Mouse (Mus musculus): ENCODE measurements around the gene Nup43. TPM values are rescaled to one million over a fixed set of nuclear protein-coding genes. Genes with fewer than 3 reads are reported as not detected.

Gene Nup43
- polyA plus RNA-seq, 1 experiment from 2014 or later, result 21.9 TPM

- no peaks in the 10 kb centered on the region for H3K27me3 ChIP-seq
- DNase-seq (ENCODE audit: low read depth, low spot score) (no peak), ATAC-seq (no peak)
- in situ Hi-C loops (cut with MboI; ENCODE audit: low pct_unique_long_range_greater_than_20kb), result no loop called here
- CTCF ChIA-PET, result interaction anchor here (0.9 kb wide), 1 partner anchor 8 kb away, joined by 4 read pairs; no protein-coding TSS in a partner anchor
- TF ChIP-seq CTCF (IDR thresholded peaks at IDR 0.05), result no peak
- POLR2A ChIA-PET, result no interaction called here
Measured at GRCm38 (mm10) chr10:7649059-7649458, 18.2 kb upstream of the Nup43 start.

- ChIA-PET POLR2A (no interaction called here), CTCF (interaction anchor here (1.4 to 1.5 kb wide), 2 partner anchors 10 to 22 kb away, joined by 4 read pairs; no protein-coding TSS in a partner anchor)
- TF ChIP-seq CTCF (IDR thresholded peaks at IDR 0.05), result no peak
- ATAC-seq, result no peak
- in situ Hi-C loops (cut with MboI; ENCODE audit: low pct_unique_long_range_greater_than_20kb), result no loop called here
- no peak for DNase-seq (ENCODE audit: low read depth, low spot score)
- H3K27me3 ChIP-seq, result no peaks in the 10 kb centered on the region
Measured at GRCm38 (mm10) chr10:7651057-7651456, 16.2 kb upstream of the Nup43 start.

GRCm38 (mm10) chr10:7662471-7663141, 4.7 kb upstream of the Nup43 start:
- ChIA-PET POLR2A (interaction anchor here (0.5 to 1.5 kb wide), 3 partner anchors 17 to 747 kb away, joined by 3 to 6 read pairs (median 6); partner anchors contain the start of gene Katna1), CTCF (interaction anchor here (0.6 kb wide), 1 partner anchor 550 kb away, joined by 3 read pairs; no protein-coding TSS in a partner anchor)
- DNase-seq (ENCODE audit: low read depth, low spot score) (no peak), ATAC-seq (peak; percentile 74)
- TF ChIP-seq CTCF (IDR thresholded peaks at IDR 0.05), result no peak
- H3K27me3 ChIP-seq, result no peaks in the 10 kb centered on the region
- in situ Hi-C loops (cut with MboI; ENCODE audit: low pct_unique_long_range_greater_than_20kb), result no loop called here

GRCm38 (mm10) chr10:7663159-7664026, 3.9 kb upstream of the Nup43 start:
- no peak for DNase-seq (ENCODE audit: low read depth, low spot score)
- TF ChIP-seq CTCF (IDR thresholded peaks at IDR 0.05), result no peak
- H3K27me3 ChIP-seq, result no peaks in the 10 kb centered on the region
- in situ Hi-C loops (cut with MboI; ENCODE audit: low pct_unique_long_range_greater_than_20kb), result no loop called here
- POLR2A ChIA-PET, result interaction anchor here (0.5 to 1.5 kb wide), 7 partner anchors 9 to 1123 kb away, joined by 3 to 6 read pairs (median 3); partner anchors contain the start of gene Katna1
- CTCF ChIA-PET, result no interaction called here
- ATAC-seq, result peak; percentile 87

GRCm38 (mm10) chr10:7664027-7664526, 3.2 kb upstream of the Nup43 start:
- no peak for ATAC-seq
- CTCF ChIA-PET, result no interaction called here
- in situ Hi-C loops (cut with MboI; ENCODE audit: low pct_unique_long_range_greater_than_20kb), result no loop called here
- TF ChIP-seq CTCF (IDR thresholded peaks at IDR 0.05), result no peak
- no peak for DNase-seq (ENCODE audit: low read depth, low spot score)
- POLR2A ChIA-PET, result interaction anchor here (0.6 to 0.8 kb wide), 4 partner anchors 8 to 1122 kb away, joined by 3 to 4 read pairs (median 3); no protein-coding TSS in a partner anchor
- no peaks in the 10 kb centered on the region for H3K27me3 ChIP-seq

- no peak for TF ChIP-seq CTCF (IDR thresholded peaks at IDR 0.05)
- ATAC-seq (no peak), DNase-seq (ENCODE audit: low read depth, low spot score) (no peak)
- POLR2A ChIA-PET, result no interaction called here
- H3K27me3 ChIP-seq, result no peaks in the 10 kb centered on the region
- in situ Hi-C loops (cut with MboI; ENCODE audit: low pct_unique_long_range_greater_than_20kb), result no loop called here
- CTCF ChIA-PET, result no interaction called here
Measured at GRCm38 (mm10) chr10:7664889-7665288, 2.4 kb upstream of the Nup43 start.

GRCm38 (mm10) chr10:7673673-7674072, 6.4 kb downstream of the Nup43 start:
- peak; percentile 57 for ATAC-seq
- TF ChIP-seq CTCF (IDR thresholded peaks at IDR 0.05), result peak; percentile 64
- ChIA-PET POLR2A (no interaction called here), CTCF (no interaction called here)
- no peaks in the 10 kb centered on the region for H3K27me3 ChIP-seq
- no peak for DNase-seq (ENCODE audit: low read depth, low spot score)
- in situ Hi-C loops (cut with MboI; ENCODE audit: low pct_unique_long_range_greater_than_20kb), result no loop called here

GRCm38 (mm10) chr10:7680731-7681301, 13.5 kb downstream of the Nup43 start, which contains the start of the genes Pcmt1 and Lats1:
Pcmt1 (minus strand) TSS chr10:7681136.
Lats1 (plus strand) TSS chr10:7681214.
- POLR2A ChIA-PET, result interaction anchor here (0.7 to 1.6 kb wide), 2 partner anchors 11 to 45 kb away, joined by 3 to 4 read pairs; partner anchors contain the start of gene Katna1
- no peaks in the 10 kb centered on the region for H3K27me3 ChIP-seq
- DNase-seq (ENCODE audit: low read depth, low spot score), result no peak
- in situ Hi-C loops (cut with MboI; ENCODE audit: low pct_unique_long_range_greater_than_20kb), result no loop called here
- peak; percentile 84 for ATAC-seq
- TF ChIP-seq CTCF (IDR thresholded peaks at IDR 0.05), result no peak
- CTCF ChIA-PET, result interaction anchor here (1.9 kb wide), 1 partner anchor 9 kb away, joined by 5 read pairs; no protein-coding TSS in a partner anchor

GRCm38 (mm10) chr10:7681343-7682025, 14.2 kb downstream of the Nup43 start:
- no peaks in the 10 kb centered on the region for H3K27me3 ChIP-seq
- ChIA-PET CTCF (interaction anchor here (1.9 kb wide), 1 partner anchor 10 kb away, joined by 5 read pairs; no protein-coding TSS in a partner anchor), POLR2A (interaction anchor here (0.7 to 1.6 kb wide), 2 partner anchors 12 to 44 kb away, joined by 3 to 4 read pairs; partner anchors contain the start of gene Katna1)
- DNase-seq (ENCODE audit: low read depth, low spot score), result no peak
- in situ Hi-C loops (cut with MboI; ENCODE audit: low pct_unique_long_range_greater_than_20kb), result no loop called here
- peak; percentile 75 for ATAC-seq
- peak; percentile 20 for TF ChIP-seq CTCF (IDR thresholded peaks at IDR 0.05)
